Mouse (Mus musculus) bone marrow, adult 2 months (tissue): ENCODE measurements around the gene Slc47a1.

Source experiments
- CTCF ChIP-seq: fragments of 200-500 bp; IDR thresholded peaks from 2 replicates; pipeline ENCODE4 v1.5.1; 2011; ENCODE audit warnings: low read length, control low read depth; ENCODE audit not compliant: control insufficient read depth, insufficient read depth
- POLR2A ChIP-seq: fragments of 200-500 bp; IDR thresholded peaks from 2 replicates; pipeline ENCODE4 v1.6.1; 2011; ENCODE audit warnings: low read depth, mild to moderate bottlenecking, control low read depth, low read length, borderline replicate concordance; ENCODE audit not compliant: control insufficient read depth

DNA sequence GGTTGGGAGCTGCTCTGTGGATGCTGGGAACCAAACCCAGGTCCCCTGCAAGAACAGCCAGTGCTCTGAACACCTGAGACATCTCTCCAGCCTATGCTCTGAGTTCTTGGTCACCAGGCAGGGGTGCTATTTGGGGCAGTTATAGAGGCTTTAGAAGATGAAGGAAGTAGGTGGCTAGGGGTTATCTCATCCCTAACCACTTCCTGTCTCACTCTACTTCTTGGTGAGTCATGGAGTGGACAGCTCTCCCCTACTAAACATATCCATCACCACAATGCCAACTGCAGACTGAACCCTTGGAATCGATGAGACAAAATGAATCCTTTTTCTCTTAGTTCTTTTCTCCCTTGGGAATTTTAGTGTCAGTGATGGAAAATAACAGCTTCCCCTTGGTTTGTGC, 3.1 kb upstream of the Slc47a1 start:
- TF ChIP-seq CTCF: no peak
- no peak for TF ChIP-seq POLR2A
